Mouse (Mus musculus): Measurements from ENCODE around the gene Pef1. TPM values are rescaled to one million over a fixed set of nuclear protein-coding genes. Genes with fewer than 3 reads are reported as not detected.

Pef1 gene
- total RNA-seq, 4 experiments from 2014 or later, result 60.4 to 74.7 (median 68.3) TPM

DNA sequence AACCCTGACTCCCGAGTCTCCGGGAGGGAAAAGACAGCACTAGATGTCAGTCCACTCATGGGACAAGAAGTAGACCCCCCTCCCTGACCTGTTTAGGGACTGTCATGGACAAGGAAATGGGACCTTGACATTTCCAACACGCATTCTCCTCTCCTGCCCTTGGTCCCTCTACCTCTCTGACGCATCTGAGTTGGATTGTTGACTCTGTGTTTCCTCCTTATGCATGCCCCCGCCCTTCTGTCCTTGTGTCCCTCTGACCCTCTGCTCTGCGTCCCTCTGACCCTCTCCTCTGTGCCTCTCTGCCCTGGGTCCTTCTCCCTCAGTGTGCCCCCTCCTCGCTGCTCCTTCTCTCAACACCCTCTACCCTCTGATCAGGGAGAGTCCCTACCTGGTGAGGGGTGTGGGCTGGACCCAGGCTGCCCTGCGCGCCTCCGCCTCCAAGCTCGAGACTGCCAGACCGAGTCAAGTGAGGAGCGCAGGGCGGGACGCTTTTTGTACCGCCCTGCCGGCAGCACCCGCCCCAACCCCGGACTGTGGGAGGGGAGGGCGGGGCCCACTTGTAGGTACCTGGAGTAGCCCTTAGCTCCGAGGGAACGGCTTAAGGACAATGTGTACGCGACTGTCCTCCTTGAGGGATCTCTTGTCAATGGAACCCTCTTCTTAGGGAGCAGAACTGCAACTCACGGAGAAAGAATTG is 72.1 kb downstream of the Pef1 start:
- no peak for DNase-seq (ENCODE audit: low spot score in 2 of 2)

GRCm38 (mm10) chr4:130175072-130175711 is 72.8 kb downstream of the Pef1 start, which contains the start of gene Tinagl1:
TSS of gene Tinagl1 (minus strand) at chr4:130175122.
- DNase-seq (ENCODE audit: low spot score in 2 of 2), result no peak

- DNase-seq (ENCODE audit: low spot score in 2 of 2), result no peak
Measured at GRCm38 (mm10) chr4:130176156-130176720, 73.9 kb downstream of the Pef1 start.

- DNase-seq (ENCODE audit: low spot score in 2 of 2), result no peak
Measured at GRCm38 (mm10) chr4:130177087-130177486, 74.7 kb downstream of the Pef1 start.

- DNase-seq (ENCODE audit: low spot score in 2 of 2), result no peak
Measured at GRCm38 (mm10) chr4:130177536-130177935, 75.2 kb downstream of the Pef1 start.

Other genes with a start within 250 kb of the Pef1 start
- under 1 TPM; 0.14 to 0.68 (median 0.56) TPM for gene Spocd1, start 173.3 kb upstream of the Pef1 start, total RNA-seq (2022)
- gene Adgrb2, start 117.7 kb upstream of the Pef1 start, total RNA-seq (2022), result 100 to 1,000 TPM; 433 to 519 (median 493) TPM
- 10 to 100 TPM; 15.2 to 28.1 (median 21.2) TPM for gene Col16a1, start 54.7 kb upstream of the Pef1 start, total RNA-seq (2022)
- gene Hcrtr1, start 36.8 kb downstream of the Pef1 start, total RNA-seq (2022), result 1 to 10 TPM; 1.6 to 2.9 (median 2.4) TPM
- gene Tinagl1, start 72.6 kb downstream of the Pef1 start, total RNA-seq (2022), result 10 to 100 TPM in 3 of 4 experiments, 1 to 10 TPM in 1; 9.7 to 11.8 (median 11.0) TPM
- gene Gm853, start 119.8 kb downstream of the Pef1 start, total RNA-seq (2022), result 1 to 10 TPM in 1 of 4 experiments, not detected in 3; 1.0 TPM
- 10 to 100 TPM in 2 of 4 experiments, 1 to 10 TPM in 2; 8.1 to 12.4 (median 10.2) TPM for gene Serinc2, start 176.6 kb downstream of the Pef1 start, total RNA-seq (2022)
- gene Fabp3, start 206.0 kb downstream of the Pef1 start, total RNA-seq (2022), result 100 to 1,000 TPM in 1 of 4 experiments, 10 to 100 TPM in 3; 87.7 to 102 (median 95.3) TPM
- 1 to 10 TPM in 2 of 4 experiments, under 1 TPM in 1, not detected in 1; 0.95 to 1.2 (median 1.1) TPM for gene Gm10570, start 206.1 kb downstream of the Pef1 start, total RNA-seq (2022)

All from layer of hippocampus, adult 8-10 months (tissue).